Mouse (Mus musculus) ES-Bruce4 (cell line): ENCODE measurements around the gene Celf5.

Experiments used
- CTCF ChIP-seq: IDR thresholded peaks from one replicate; pipeline ENCODE4 v1.8.1; 2011; ENCODE audit warnings: low read depth, low read length
- EP300 ChIP-seq: IDR thresholded peaks from 2 replicates; pipeline ENCODE4 v1.6.1; 2011; ENCODE audit warnings: low read depth, low read length; ENCODE audit not compliant: insufficient read depth
- POLR2A ChIP-seq: IDR thresholded peaks from one replicate; pipeline ENCODE4 v1.8.1; 2011; ENCODE audit warnings: low read length; ENCODE audit not compliant: insufficient read depth

DNA sequence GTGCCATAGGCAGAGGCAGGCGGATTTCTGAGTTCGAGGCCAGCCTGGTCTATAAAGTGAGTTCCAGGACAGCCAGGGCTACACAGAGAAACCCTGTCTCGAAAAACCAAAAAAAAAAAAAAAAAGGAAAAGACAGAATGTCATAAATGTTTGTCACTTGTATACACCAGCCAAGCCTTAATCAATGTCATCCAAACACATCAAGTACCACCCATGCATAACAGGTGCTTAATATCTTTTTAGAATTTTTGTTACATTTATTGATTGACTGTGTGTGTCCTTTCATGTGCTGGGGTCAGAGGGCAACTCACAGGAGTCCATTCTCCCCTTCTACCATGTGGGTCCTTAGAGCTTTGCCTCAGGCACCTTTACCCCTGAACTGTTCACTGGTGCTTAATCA is 17.5 kb upstream of the Celf5 start, which contains the start of gene S1pr4:
- TF ChIP-seq CTCF (no peak), POLR2A (no peak), EP300 (no peak)
